Mouse (Mus musculus) ovary, postnatal 10 days (tissue): ENCODE measurements around the gene Farsa.

Experiments
- DNase-seq: peaks from one replicate; pipeline ENCODE4 v3.0.0; 2022; ENCODE audit warnings: low spot score

Farsa gene

DNA sequence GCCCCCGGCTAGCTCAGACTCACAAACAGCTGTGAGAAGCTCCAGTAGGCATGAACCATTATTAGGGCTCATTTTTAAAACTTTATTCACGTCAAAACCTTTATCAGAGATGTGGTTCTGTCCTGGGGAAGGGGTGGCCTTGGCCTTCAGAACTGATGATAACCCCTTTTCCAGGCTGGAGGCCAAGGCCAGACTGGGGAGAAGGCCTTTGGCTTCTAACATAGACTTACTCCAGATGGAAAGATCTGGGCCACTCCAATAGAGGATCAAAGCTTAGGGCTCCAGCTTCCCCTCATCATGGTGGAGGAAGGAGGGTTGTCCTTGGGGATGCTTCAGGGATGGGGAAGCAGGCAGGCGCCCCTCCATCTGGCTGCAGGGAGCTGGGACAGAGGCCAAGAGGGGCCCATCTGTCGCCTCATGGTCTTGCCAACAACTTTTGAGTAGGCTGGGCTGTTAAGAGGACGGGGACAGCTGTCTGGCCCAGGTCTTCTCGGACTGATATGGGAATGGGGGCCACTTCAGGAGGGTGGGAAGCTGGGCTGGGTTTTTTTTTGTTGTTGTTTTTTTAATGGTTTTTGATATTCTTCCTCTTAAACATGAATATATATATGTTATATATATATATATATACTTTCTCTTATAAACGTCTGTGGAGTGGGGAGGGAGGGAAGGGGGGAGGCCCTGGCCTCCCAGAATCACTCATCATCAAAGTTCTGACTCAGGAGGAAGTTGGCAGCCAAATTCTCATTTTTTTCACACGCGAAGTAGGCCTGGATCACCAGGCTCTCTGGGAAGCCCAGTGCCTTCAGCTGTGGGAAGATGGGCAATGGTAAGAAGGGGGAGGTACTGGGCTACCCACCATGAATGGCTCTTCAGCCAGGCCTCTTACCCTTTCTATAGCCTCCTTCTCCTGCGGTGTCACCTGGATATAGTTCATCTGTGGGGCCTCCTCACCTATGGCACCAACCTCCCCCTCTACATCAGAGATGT is 21.6 kb upstream of the Farsa start:
- DNase-seq: no peak

- no peak for DNase-seq
Measured at GRCm38 (mm10) chr8:84837149-84837911, 19.5 kb upstream of the Farsa start.

DNA sequence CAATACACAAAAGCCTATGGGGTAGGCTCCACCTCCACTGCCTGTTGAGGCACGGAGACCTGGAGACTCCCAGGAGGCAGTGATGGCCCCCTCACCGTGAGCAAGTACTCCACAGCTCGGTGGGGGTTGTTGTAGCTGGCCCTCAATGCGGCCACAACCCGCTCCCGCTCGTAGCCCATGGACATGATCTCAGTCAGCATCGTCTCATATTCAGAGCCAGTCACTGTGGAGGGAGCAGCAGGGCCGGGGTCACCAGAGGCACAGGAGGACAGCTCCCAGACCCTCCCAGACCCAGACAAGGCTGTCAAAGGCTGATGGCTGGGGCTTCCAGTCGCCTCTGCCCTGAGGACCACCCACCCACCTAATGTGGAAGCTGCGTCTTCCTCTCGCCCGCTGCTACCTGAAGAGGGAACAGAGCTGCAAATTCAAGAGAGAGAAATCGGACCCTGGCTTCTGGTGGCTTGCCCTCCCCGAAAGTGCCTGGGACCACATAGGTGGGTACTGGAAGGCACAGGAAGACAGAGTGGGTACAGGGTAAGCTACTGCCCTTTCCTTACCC is 18.8 kb upstream of the Farsa start:
- DNase-seq: no peak

DNA sequence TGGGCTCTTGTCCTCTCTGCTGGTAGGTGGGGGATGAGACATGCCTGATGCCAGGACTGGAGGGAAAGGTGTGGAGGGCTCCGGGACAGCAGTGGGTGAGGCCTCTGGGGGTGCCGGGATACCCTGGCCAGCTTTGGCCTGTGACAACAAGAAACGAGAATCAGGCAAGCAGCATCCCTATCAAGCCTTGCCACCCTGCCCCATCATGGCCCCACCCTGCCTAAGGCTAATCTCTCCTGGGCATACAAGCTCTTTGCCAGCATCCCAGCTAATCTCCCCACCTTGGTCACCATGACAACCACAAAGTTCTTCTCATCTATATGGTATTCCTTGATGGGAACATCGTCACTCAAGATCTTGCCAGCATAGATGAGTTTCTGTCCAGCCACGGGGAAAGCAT is 18.3 kb upstream of the Farsa start:
- DNase-seq: no peak

GRCm38 (mm10) chr8:84839411-84839810 is 17.4 kb upstream of the Farsa start:
- no peak for DNase-seq

DNA sequence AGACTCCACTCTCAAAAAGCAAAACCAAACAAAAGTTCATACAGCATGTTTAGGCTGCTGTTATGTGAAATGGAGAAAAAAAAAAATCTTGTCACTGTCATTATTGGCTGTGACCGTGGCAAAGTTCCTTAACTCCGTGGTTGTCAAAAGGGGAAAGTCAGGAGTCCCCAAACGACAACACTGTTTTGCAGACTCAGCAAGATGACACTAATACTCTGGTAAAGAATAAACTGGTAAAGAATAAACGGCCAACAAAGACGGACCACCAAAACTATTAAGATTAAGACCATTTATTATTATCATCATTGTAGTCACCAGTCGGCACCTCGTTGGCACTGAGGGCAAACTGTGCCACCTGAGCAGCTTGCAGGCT is 16.9 kb upstream of the Farsa start:
- no peak for DNase-seq

DNA sequence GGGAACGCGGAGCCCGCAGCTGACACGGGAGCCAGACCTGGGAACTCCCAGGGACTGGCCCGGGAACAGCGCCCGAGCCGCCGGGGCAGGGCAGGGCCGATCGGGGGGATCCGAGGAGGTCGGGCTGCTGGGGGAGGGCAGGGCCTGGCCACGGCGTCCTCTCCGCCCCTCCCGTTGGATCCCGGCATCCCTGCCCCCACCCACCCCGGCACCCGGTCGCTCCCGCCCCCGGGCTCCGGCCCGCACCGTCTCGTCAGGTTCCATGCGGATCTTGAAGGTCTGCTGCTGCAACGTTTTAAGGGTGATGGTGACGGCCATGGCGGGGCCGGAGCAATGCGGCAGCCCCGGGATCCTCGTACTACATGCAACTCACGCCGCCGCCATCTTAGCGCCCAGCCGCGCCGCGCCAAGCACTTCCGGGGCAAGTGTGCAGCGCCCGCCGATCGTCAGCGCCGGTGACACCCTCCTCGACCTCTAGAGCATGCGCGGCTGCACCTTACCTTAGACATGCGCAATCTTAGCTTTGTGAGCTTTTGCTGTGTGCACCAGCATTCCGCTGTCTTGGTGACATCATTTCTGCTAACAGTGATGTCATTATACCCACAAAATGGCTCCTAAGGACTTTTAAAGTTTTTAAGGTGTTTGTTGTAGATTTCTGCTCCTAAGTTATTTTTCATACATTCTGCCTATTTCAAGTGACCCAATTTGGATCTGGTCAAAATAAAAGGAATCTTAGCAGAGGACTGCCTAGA is 16.4 kb upstream of the Farsa start, which contains the start of gene Rad23a:
Gene Rad23a, minus strand, starts transcription at position 418 of the 752 bp plus-strand sequence.
- peak; percentile 80 for DNase-seq

GRCm38 (mm10) chr8:84841514-84841913 is 15.3 kb upstream of the Farsa start:
- no peak for DNase-seq

DNA sequence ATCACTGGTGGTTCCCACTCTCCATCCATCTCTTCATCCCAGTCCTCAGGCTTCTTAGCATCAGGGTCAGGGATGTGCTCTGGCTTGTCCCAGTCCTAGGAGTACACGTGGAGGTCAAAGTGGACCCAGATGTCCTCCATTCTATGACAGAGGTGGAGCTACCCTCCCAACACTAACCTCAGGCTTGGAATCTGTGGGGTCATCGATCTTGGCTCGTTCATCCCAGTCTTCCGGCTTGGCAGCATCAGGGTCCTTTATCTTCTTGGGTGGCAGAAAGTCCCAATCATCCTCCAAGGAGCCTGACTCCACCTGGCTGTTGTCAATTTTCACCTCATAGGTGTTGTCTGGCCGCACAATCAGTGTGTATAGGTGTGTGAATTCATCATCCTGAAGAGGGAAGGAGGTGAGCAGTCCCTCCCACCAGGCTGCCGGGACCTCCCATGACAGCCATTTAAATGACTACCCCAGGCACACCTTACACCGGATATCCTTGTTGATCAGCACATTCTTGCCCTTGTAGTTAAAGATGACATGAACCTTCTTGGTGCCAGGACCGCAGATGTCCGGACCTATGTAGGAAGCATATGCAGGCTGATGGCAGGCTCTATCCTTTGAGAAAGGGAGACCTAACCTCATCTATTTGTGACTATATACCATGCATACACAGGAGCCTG is 12.3 kb upstream of the Farsa start:
- DNase-seq: no peak

DNA sequence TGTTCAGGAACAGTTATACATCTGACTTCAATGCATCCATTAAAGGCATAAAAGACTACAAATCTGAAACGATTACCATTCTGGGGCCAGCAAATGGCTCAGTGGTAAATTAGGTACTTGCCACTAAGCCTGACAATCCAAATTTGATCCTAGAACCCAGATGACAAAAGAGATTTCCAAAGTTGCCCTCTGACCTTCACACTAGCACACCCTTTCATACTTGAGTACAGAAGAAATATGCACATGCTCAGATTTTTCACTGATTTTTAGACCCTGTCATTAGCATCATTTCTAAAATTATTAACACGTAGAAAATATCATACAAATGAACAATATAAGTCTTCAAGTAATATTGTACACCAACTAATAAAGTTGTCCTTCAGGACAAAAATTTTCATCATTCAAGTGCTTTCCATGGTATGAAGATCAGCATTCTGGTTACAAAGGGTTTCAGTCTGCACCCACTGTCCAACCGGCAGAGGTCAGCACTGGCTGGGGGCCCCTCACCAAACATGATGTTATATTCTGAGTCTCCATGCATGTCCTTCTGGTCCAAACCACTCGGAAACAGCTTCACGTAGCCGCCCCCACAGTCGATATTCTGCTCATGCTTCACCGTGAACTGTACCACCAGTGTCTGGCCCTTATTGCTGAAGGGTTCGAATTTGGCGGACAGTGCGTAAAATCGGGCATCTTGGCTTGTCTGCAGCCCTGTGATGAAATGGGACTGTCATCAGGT is 11.3 kb upstream of the Farsa start:
- DNase-seq: no peak

GRCm38 (mm10) chr8:84846094-84846721 is 10.6 kb upstream of the Farsa start:
- no peak for DNase-seq

DNA sequence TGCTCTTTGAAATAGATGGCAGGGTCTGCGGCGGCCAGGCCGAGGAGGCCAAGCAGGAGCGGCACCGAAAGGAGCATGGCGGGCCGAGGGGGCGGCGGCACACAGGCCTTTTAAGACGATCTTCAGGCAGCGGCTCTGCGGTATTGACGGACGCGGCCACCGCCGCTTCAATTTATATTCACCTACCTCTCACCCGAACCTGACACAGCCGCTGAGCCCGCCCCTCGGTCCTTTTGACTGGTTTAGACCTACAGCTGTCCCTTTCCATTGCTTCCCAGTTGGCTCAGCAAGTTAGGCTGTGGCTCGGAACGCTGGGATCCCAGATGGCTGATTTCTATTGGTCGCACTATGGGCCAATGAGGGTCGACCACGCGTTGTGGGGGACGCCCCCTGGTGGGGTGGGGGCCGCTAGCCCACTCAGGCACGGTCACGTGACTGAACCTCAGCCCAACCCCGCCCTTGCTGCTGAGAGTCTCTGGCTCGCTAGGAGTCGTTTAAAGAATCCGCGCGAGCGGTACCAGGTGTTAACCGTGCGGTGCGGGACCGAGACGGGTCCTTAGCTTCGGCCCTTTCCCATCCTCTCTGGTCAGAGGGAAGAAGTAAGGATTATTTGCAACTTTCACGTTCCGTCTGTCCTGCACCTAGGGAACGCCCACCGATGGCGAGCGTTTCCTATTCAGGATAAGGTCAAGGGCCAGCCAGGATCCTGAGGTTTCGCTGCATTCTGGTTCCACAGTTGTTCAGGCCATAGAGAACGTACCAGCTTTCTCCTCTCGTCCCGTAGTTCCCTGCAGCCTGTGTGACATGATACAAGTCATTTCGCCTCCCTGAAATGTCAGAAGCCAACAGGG is 9.8 kb upstream of the Farsa start, which contains the start of gene Calr:
Gene Calr, minus strand, starts transcription at position 213 of the 851 bp plus-strand sequence.
- peak; percentile 97 for DNase-seq

DNA sequence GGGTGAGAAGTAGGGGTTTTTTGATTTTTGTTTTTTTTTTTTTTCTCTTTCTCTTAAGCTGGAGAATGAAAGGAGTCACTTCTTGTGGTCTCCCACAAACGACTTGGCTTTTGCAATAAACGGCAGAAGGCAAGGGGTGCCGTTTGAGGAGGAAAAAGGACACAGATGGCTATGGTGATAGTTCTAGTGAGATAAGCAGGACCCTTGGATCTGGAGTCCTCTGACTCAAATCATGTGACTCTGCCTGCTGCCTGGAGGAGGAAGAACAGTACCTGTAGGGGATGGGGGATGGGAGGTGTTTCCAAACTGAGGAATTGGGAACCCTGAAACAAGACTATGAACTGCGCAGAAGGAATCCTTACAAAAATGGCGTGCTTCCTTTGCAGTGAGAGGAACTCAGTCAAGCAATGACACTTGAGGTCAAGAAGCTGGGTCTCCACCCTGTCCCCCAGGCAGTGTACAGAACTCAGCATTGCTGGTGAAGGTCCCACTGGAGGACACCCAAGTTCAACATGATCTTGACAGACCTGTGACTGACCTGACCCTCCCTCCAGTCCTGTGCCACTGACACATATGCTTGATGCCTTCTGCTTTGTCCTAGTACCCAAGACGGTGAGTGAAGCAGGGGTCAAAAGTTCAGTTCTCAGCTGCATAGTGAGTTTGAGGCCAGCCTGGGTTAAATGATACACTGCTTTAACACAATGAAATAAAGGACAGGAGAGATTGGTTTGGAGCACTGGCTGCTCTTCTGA is 8.9 kb upstream of the Farsa start:
- no peak for DNase-seq

- DNase-seq: no peak
Measured at GRCm38 (mm10) chr8:84856434-84856833, 355 bp upstream of the Farsa start.

DNA sequence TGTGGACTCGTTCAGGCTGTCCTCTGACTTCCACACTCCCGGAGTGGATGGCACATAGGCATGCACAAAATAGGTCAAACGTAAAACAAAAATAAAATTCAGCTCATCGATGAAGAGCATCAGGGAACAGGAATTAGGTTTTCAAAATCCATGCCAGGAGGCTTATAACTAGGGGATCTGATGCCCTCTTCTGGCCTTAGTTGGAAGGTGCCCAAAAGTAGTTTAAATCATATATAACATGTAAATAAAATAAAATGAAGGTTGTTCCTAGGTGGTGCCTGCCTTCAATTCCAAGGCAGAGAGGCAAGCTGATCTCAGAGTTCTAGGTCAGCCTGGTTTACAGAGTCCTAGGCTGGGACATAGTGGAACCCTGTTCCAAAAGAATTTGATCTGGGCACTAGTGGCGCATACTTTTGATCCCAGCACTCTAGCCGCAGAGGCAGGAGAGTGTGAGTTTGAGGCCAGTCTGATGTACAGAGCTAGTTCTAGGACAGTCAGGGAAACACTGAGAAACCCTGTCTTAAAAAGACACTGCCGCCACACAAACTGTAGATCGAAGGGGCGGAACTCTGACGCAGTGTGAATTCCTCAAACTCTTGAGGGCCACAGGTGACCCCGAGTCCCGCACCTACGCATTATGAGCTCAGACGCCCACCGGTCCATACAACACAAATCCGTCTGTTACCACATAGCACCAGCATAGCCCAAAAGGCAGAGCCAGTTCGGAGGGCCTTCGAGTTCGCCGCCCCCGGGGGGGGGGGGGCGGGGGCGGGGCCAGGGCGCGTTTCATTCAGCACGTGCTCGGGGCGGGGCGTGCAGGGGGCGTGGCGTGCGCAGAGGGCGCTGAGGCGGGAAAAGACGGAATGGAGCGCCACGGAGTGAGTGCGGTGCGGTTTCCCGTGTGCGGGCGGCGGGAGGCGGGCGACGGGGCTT is 14.9 kb downstream of the Farsa start, which contains the start of gene Syce2:
Gene Syce2, plus strand, starts transcription at position 736 of the 933 bp plus-strand sequence.
- DNase-seq: peak; percentile 46

DNA sequence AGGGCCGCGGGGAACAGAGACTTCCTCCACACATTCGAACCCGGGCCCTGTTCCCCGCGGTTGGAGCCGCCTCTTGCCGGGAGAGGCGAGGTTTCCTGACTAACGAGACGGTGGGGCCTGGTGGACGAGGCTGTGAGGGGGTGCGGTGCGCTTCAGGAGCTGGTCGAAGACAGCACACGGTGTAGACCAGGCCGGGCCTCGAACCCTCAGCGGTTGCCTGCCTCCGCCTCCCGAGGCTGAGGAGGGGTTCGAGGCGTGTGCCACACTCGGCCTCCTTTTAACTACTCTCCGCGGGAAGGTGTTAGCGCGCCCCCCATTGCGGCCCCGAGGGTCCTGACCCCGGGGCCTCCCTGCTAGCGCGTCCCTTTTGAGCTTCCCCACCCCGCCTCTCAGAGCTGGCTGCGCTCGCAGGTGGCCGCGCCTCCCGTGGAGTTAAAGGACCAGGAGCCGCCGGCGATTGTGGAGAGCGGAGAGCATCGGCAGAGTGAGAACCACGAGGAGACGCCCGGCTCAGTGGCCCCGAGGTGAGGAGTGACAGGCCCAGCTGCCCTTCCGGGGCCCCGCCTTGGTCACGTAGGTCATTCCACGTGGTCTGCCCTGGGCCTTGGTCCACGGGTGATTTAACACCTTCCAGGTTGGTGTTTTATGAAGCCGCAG is 15.6 kb downstream of the Farsa start:
- DNase-seq: no peak

DNA sequence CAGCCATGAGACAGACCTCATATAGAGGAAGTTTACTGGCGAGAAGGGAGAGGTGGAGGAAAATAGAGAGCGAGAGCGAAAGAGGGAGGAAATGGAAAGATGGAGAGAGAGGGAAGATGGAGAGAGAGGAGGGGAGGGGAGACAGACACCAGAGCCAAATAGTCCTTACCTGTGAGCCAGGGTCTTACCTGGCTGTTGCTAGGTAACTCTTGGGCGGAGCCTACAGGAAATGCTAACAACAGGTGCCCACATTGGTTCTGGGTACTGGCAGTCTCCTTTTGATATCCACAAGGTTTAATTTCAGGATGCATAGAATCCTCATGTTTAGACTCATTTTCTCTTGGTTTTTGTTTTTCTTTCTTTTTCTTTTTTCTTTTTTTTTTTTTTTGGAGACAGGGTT is 16.2 kb downstream of the Farsa start:
- no peak for DNase-seq
